Mouse (Mus musculus) neural tube, embryonic 11.5 days (tissue): ENCODE measurements around the gene Bcl6b. TPM values are rescaled to one million over a fixed set of nuclear protein-coding genes. Genes with fewer than 3 reads are reported as not detected.

ENCODE experiments used
- ATAC-seq: fragments of 200-750 bp; cut with Nextera tagmentation; 2 replicates; pipeline ENCODE4 v1.8.0; 2017; ENCODE audit warnings: moderate number of reproducible peaks, mild to moderate bottlenecking, moderate TSS enrichment, moderate library complexity; ENCODE audit not compliant: insufficient read depth, low FRiP score, low TSS enrichment
- DNase-seq: peaks from one replicate; pipeline ENCODE4 v3.0.0-alpha.2; 2015; ENCODE audit warnings: low spot score
- H3K27ac ChIP-seq: fragments of 300-500 bp; sonication (generic); 2 replicates; pipeline ENCODE4 v1.5.1; 2014; ENCODE audit warnings: low read depth, mild to moderate bottlenecking, low read length
- H3K27me3 ChIP-seq: fragments of 300-500 bp; sonication (generic); 2 replicates; pipeline ENCODE4 v1.6.1; 2014; ENCODE audit warnings: mild to moderate bottlenecking, low read length, mixed read lengths; ENCODE audit not compliant: control insufficient read depth, insufficient read depth
- H3K36me3 ChIP-seq: fragments of 300-500 bp; sonication (generic); 2 replicates; pipeline ENCODE4 v1.6.1; 2014; ENCODE audit warnings: mild to moderate bottlenecking, low read length, moderate library complexity, mixed read lengths; ENCODE audit not compliant: control insufficient read depth, insufficient read depth
- H3K4me1 ChIP-seq: fragments of 300-500 bp; sonication (generic); 2 replicates; pipeline ENCODE4 v1.6.1; 2014; ENCODE audit warnings: low read length, mixed read lengths; ENCODE audit not compliant: control insufficient read depth, insufficient read depth
- H3K4me2 ChIP-seq: fragments of 300-500 bp; sonication (generic); 2 replicates; pipeline ENCODE4 v1.6.1; 2014; ENCODE audit warnings: low read depth, mild to moderate bottlenecking, moderate library complexity
- H3K4me3 ChIP-seq: fragments of 300-500 bp; sonication (generic); 2 replicates; pipeline ENCODE4 v1.5.1; 2014; ENCODE audit warnings: low read depth, low read length
- H3K9ac ChIP-seq: fragments of 300-500 bp; sonication (generic); 2 replicates; pipeline ENCODE4 v1.6.1; 2014; ENCODE audit warnings: mild to moderate bottlenecking, low read length
- H3K9me3 ChIP-seq: fragments of 300-500 bp; sonication (generic); 2 replicates; pipeline ENCODE4 v1.6.1; 2016; ENCODE audit warnings: low read length; ENCODE audit not compliant: control insufficient read depth
- WGBS: fragments of 180-500 bp; shearing (Covaris S2); extraction: QIAGEN DNeasy Blood & Tissue Kit; methylation state at CpG from one replicate; pipeline ENCODE4 v1.1.7; 2014; 5-methylcytosine and 5-hydroxymethylcytosine counted together
- polyA plus RNA-seq: library from polyadenylated mRNA; unstranded; fragments of >200 nt; fragmentation: Nextera tagmentation; extraction: Ambion mirVana; gene quantifications from 2 replicates; pipeline ENCODE4 v1.2.1, GENCODE M21; 2014

The Bcl6b gene
- polyA plus RNA-seq, 1 experiment from 2014 or later, result 6.2 TPM

GRCm38 (mm10) chr11:70198332-70198731 is 31.3 kb downstream of the Bcl6b start:
- no peak overlapping the region for H3K9ac ChIP-seq

DNA sequence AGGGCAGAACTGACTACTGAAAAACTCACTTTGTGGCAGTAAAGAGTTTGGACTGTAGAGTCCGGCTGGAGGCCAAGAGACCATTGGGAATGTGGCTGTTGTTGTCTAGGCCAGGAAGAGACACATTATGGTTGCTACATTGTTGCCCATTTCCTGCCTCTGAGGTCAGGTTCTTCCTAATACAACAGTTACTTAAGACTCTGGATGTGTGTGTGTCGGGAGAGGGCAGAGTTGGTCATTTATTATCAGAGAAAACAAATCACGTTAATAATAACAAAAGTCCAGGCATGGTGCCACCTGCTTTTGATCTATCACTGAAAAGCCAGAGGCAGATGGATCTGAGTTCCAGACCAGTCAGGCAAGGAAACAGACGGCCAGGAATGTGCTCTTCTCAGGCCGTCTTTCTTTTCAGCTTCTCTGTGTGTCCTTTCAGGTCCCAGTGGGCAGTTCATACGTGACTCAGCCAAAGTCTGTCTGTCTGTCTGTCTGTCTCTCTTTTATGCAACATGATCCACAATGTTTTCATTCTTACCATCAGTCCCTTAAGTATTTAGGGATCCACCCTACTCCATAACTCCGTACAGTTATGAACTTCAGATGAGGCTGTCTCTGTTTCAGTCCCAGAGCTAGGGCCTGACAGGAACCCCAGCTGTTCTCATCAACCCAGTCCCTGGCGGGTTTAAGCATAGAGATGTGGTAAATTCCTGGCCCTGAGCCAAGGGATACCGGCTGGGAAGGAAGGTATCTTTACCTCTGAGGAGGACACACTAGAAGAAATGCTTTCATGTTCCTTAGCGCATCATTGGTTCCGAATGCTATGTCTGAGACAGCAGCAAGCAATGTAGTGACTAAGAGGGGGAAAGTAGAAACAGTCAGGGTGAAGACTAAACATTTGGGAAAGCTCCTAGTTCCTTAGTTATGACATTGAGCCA is 36.0 kb downstream of the Bcl6b start:
- DNase-seq (no peak), ATAC-seq (no peak)
- Histone ChIP-seq H3K9me3 (no peaks in the 10 kb centered on the region), H3K4me3 (no peak overlapping the region), H3K4me2 (no peak overlapping the region), H3K4me1 (no peaks in the 10 kb centered on the region), H3K36me3 (no peaks in the 10 kb centered on the region), H3K9ac (no peak overlapping the region), H3K27me3 (no peaks in the 10 kb centered on the region), H3K27ac (no peak overlapping the region)
- WGBS, result 63% methylated on average over 11 of the region's 11 CpGs

More at GRCm38 (mm10) chr11:70198332-70198731, 31.3 kb downstream of the Bcl6b start:
- no peak overlapping the region for H3K27ac ChIP-seq
- H3K36me3 ChIP-seq, result no peaks in the 10 kb centered on the region
- no peak for DNase-seq
- no peaks in the 10 kb centered on the region for H3K9me3 ChIP-seq
- ATAC-seq, result no peak
- H3K4me2 ChIP-seq, result no peak overlapping the region
- no peaks in the 10 kb centered on the region for H3K4me1 ChIP-seq
- no peaks in the 10 kb centered on the region for H3K27me3 ChIP-seq
- H3K4me3 ChIP-seq, result no peak overlapping the region
- 85% methylated on average over 3 of the region's 3 CpGs for WGBS

DNA sequence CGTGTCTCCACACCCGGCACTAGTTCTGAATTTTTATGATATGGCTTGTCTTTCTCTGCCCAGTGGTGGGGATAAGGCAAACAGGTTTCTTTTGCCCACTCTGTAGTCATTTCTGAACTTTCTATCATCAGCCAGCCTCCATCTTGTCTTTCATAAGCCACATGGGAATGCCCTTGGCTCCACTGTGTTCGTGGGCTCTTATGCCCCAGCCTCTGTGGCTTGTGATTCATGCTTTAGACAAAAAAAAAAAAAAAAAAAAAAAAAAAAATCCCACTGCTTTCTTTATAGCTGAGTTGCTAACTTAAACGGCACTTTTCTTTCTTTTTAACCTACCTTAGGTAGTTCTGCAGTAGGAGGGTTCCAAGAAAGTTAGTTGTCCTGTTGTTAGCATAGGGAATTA is 37.4 kb downstream of the Bcl6b start:
- no peaks in the 10 kb centered on the region for H3K9me3 ChIP-seq
- DNase-seq, result no peak
- no peak overlapping the region for H3K9ac ChIP-seq
- H3K27me3 ChIP-seq, result no peaks in the 10 kb centered on the region
- no peak overlapping the region for H3K4me2 ChIP-seq
- no peak for ATAC-seq
- H3K36me3 ChIP-seq, result no peaks in the 10 kb centered on the region
- H3K4me1 ChIP-seq, result no peaks in the 10 kb centered on the region
- no peak overlapping the region for H3K4me3 ChIP-seq
- no peak overlapping the region for H3K27ac ChIP-seq
- 85% methylated on average over 4 of the region's 4 CpGs for WGBS

DNA sequence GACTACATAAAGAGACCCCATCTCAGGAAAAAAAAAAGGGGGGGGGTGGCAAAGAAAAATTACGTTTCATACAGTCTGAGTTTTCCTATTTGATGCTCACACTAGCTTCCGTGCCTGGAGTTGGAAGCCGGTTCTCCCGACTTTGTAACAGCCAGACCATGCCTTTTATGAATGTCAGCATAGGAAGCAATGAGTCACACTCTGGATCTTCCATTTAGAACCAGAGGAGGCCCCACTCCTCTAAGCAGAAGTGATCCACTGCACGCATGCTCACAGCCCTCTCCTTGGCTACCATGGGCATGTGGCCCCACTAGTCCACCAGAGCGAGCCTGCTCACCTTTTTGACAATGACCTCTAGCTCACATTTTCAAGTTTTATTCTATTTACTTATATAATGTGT is 38.4 kb downstream of the Bcl6b start:
- Histone ChIP-seq H3K4me2 (no peak overlapping the region), H3K27ac (no peak overlapping the region), H3K4me3 (no peak overlapping the region), H3K36me3 (no peaks in the 10 kb centered on the region), H3K27me3 (no peaks in the 10 kb centered on the region), H3K9ac (no peak overlapping the region), H3K4me1 (no peaks in the 10 kb centered on the region), H3K9me3 (no peaks in the 10 kb centered on the region)
- DNase-seq (no peak), ATAC-seq (no peak)
- 84% methylated on average over 6 of the region's 6 CpGs for WGBS

GRCm38 (mm10) chr11:70189319-70190134 is 40.1 kb downstream of the Bcl6b start:
- no peak overlapping the region for H3K4me3 ChIP-seq
- H3K27ac ChIP-seq, result no peak overlapping the region
- H3K4me2 ChIP-seq, result no peak overlapping the region
- no peaks in the 10 kb centered on the region for H3K36me3 ChIP-seq
- WGBS, result 78% methylated on average over 28 of the region's 28 CpGs
- H3K4me1 ChIP-seq, result no peaks in the 10 kb centered on the region
- DNase-seq, result no peak
- ATAC-seq, result no peak
- no peak overlapping the region for H3K9ac ChIP-seq
- no peaks in the 10 kb centered on the region for H3K9me3 ChIP-seq
- H3K27me3 ChIP-seq, result no peaks in the 10 kb centered on the region

GRCm38 (mm10) chr11:70185120-70185519 is 44.5 kb downstream of the Bcl6b start:
- Histone ChIP-seq H3K4me1 (no peaks in the 10 kb centered on the region), H3K9me3 (no peaks in the 10 kb centered on the region)
- 79% methylated on average over 7 of the region's 7 CpGs for WGBS

GRCm38 (mm10) chr11:70180496-70180895 is 49.1 kb downstream of the Bcl6b start:
- no peak overlapping the region for H3K4me3 ChIP-seq
- 95% methylated on average over 4 of the region's 4 CpGs for WGBS
- H3K27me3 ChIP-seq, result no peaks in the 10 kb centered on the region
- no peaks in the 10 kb centered on the region for H3K36me3 ChIP-seq
- H3K9ac ChIP-seq, result no peak overlapping the region
- H3K4me2 ChIP-seq, result no peak overlapping the region
- DNase-seq, result no peak
- H3K27ac ChIP-seq, result no peak overlapping the region
- no peaks in the 10 kb centered on the region for H3K9me3 ChIP-seq
- H3K4me1 ChIP-seq, result no peaks in the 10 kb centered on the region
- ATAC-seq, result no peak

More at GRCm38 (mm10) chr11:70185120-70185519, 44.5 kb downstream of the Bcl6b start:
- H3K4me2 ChIP-seq, result no peak overlapping the region
- no peak overlapping the region for H3K4me3 ChIP-seq
- no peak overlapping the region for H3K27ac ChIP-seq
- ATAC-seq (no peak), DNase-seq (no peak)
- no peaks in the 10 kb centered on the region for H3K27me3 ChIP-seq
- H3K36me3 ChIP-seq, result no peaks in the 10 kb centered on the region
- no peak overlapping the region for H3K9ac ChIP-seq

DNA sequence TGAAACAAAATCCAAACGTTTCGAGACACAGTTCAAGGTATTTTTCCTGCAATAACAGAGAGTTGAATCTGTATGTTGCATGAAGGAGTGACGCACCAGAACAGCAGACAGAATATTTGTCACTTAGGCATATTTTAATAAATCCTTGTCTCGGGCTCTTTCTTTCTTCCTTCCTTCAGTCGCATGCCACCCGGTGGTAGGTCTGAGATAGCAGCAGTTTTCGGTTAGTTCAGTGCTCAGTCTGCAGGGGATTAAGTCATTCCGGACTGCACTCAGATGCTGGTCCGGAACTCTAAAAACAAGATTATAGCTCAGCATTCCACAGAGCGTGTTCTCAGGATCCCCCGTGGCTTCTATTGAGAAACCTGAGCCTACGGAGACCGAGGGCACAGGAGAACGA is 50.2 kb downstream of the Bcl6b start:
- Histone ChIP-seq H3K27me3 (no peaks in the 10 kb centered on the region), H3K4me3 (no peak overlapping the region), H3K4me1 (no peaks in the 10 kb centered on the region), H3K9ac (no peak overlapping the region), H3K36me3 (no peaks in the 10 kb centered on the region), H3K27ac (no peak overlapping the region), H3K9me3 (no peaks in the 10 kb centered on the region), H3K4me2 (no peak overlapping the region)
- DNase-seq (peak; percentile 51), ATAC-seq (no peak)
- WGBS, result 40% methylated on average over 14 of the region's 14 CpGs
